Mouse (Mus musculus) liver, embryonic 13.5 days (tissue): ENCODE data around the gene Dapk1. TPM values are rescaled to one million over a fixed set of nuclear protein-coding genes. Genes with fewer than 3 reads are reported as not detected.

Experiments
- ATAC-seq: fragments of 200-750 bp; cut with Nextera tagmentation; 2 replicates; pipeline ENCODE4 v1.8.0; 2017; ENCODE audit warnings: low read depth, mild to moderate bottlenecking, moderate number of reproducible peaks, moderate library complexity
- DNase-seq: peaks from one replicate; pipeline ENCODE4 v3.0.0; 2022
- H3K27ac ChIP-seq: fragments of 300-500 bp; sonication (generic); 2 replicates; pipeline ENCODE4 v1.5.1; 2015; ENCODE audit warnings: moderate library complexity, mild to moderate bottlenecking, inconsistent platforms
- H3K27me3 ChIP-seq: fragments of 300-500 bp; sonication (generic); 2 replicates; pipeline ENCODE4 v1.6.1; 2015; ENCODE audit warnings: mild to moderate bottlenecking, inconsistent platforms
- H3K36me3 ChIP-seq: fragments of 300-500 bp; sonication (generic); 2 replicates; pipeline ENCODE4 v1.6.1; 2015; ENCODE audit warnings: mild to moderate bottlenecking, inconsistent platforms
- H3K4me1 ChIP-seq: fragments of 300-500 bp; sonication (generic); replicated peaks from 2 replicates; pipeline ENCODE4 v1.6.1; 2015; ENCODE audit warnings: inconsistent platforms
- H3K4me2 ChIP-seq: fragments of 300-500 bp; sonication (generic); 2 replicates; pipeline ENCODE4 v1.6.1; 2015; ENCODE audit warnings: inconsistent platforms, mild to moderate bottlenecking, moderate library complexity
- H3K4me3 ChIP-seq: fragments of 300-500 bp; sonication (generic); replicated peaks from 2 replicates; pipeline ENCODE4 v1.5.1; 2015; ENCODE audit warnings: mild to moderate bottlenecking, inconsistent platforms
- H3K9ac ChIP-seq: fragments of 300-500 bp; sonication (generic); 2 replicates; pipeline ENCODE4 v1.6.1; 2015; ENCODE audit warnings: mild to moderate bottlenecking, inconsistent platforms
- H3K9me3 ChIP-seq: fragments of 300-500 bp; sonication (generic); replicated peaks from 2 replicates; pipeline ENCODE4 v1.6.1; 2016; ENCODE audit warnings: inconsistent platforms
- WGBS: fragments of 180-500 bp; shearing (Covaris S2); methylation state at CpG from one replicate; pipeline ENCODE4 v1.1.7; 2015; ENCODE audit not compliant: insufficient replicate concordance; 5-methylcytosine and 5-hydroxymethylcytosine counted together
- polyA plus RNA-seq: library from polyadenylated mRNA; unstranded; fragments of >200 nt; fragmentation: Nextera tagmentation; extraction: Ambion mirVana; gene quantifications from 2 replicates; pipeline ENCODE4 v1.2.1, GENCODE M21; 2015

Gene Dapk1
- polyA plus RNA-seq, 1 experiment from 2014 or later: 5.0 TPM

DNA sequence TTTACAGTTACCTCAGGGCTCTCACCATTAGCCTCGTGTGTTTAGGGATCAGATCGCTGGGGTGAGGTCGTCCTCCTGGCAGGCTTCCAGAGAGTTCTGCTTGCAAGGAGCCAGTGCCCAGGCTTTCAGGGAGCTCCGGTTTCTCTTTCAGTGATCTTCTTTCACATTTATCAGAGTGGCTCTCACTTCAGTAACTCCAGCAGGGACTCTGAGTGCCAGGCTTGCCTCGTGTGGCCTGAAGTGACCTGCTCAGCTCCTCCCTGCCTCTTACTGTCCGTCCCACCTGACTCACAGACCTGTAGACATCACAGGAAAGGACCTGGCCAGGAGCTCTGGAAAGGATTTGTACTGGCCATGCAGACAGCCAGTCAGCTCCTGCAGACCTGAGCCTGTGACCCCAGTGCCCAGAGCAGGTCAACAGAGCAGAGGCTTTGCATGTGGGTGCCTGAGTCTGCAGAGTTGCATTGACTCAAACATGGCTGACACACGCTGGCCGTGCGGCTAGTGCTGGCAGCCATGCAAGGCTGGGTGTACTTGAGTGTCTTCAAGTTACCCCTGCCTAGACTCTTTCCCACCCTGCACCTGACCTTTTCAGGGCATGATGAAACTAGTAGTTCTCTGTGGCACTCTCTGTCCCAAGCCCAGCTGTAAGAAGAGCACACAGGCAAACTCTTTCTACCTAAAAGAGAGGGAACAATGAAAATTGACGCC lies 82.5 kb downstream of the Dapk1 start:
- Histone ChIP-seq H3K27ac (peak overlapping the region; percentile 67), H3K4me2 (no peak overlapping the region), H3K36me3 (0 out of 2 replicates have a peak, but pooled peaks cover 3% of the 10 kb centered on the region), H3K27me3 (no peaks in the 10 kb centered on the region), H3K4me1 (peaks cover 37% of the 10 kb centered on the region), H3K9ac (no peak overlapping the region), H3K9me3 (no peaks in the 10 kb centered on the region; the same call in 1 of the 2 replicates), H3K4me3 (no peak overlapping the region)
- ATAC-seq (peak; percentile 32), DNase-seq (no peak)
- WGBS: 66% methylated on average over 10 of the region's 10 CpGs

DNA sequence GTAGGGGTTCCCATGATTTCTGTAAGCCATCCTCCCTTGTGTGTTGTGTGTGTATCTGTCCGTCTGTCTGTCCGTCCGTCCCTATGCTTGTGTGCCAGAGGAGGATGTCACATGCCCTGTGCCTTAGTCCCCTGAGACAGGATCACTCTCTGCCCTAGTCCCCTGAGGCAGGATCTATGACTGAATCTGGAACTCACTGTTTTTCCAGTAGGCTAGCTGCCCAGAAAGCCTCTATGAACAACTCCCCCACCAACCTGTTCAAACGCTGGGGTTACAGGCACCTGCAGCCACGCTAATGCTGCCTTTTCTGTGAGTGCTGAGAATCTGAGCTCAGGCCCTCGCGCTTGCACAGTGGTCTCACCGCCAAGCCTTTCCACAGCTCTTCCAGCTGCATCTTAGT lies 83.1 kb downstream of the Dapk1 start:
- Histone ChIP-seq H3K4me1 (peaks cover 37% of the 10 kb centered on the region), H3K9ac (no peak overlapping the region), H3K4me2 (no peak overlapping the region), H3K9me3 (no peaks in the 10 kb centered on the region; the same call in 1 of the 2 replicates), H3K36me3 (0 out of 2 replicates have a peak, but pooled peaks cover 3% of the 10 kb centered on the region), H3K27me3 (no peaks in the 10 kb centered on the region), H3K4me3 (no peak overlapping the region), H3K27ac (peak overlapping the region; percentile 67; the same call in 1 of the 2 replicates)
- DNase-seq (no peak), ATAC-seq (no peak)
- 80% methylated on average over 8 of the region's 8 CpGs for WGBS

- no peaks in the 10 kb centered on the region for H3K27me3 ChIP-seq
- H3K27ac ChIP-seq: peak overlapping the region; percentile 67
- 79% methylated on average over 6 of the region's 6 CpGs for WGBS
Measured at GRCm38 (mm10) chr13:60685216-60685615, 83.5 kb downstream of the Dapk1 start.

GRCm38 (mm10) chr13:60686024-60686663 lies 84.4 kb downstream of the Dapk1 start:
- no peak overlapping the region for H3K9ac ChIP-seq
- ATAC-seq (peak; percentile 54), DNase-seq (no peak)
- H3K27me3 ChIP-seq: no peaks in the 10 kb centered on the region
- peak overlapping the region; percentile 67 for H3K27ac ChIP-seq
- no peak overlapping the region for H3K4me2 ChIP-seq
- 0 out of 2 replicates have a peak, but pooled peaks cover 4% of the 10 kb centered on the region for H3K36me3 ChIP-seq
- no peaks in the 10 kb centered on the region; the same call in 1 of the 2 replicates for H3K9me3 ChIP-seq
- no peak overlapping the region for H3K4me3 ChIP-seq
- peaks cover 37% of the 10 kb centered on the region for H3K4me1 ChIP-seq
- WGBS: 59% methylated on average over 12 of the region's 12 CpGs

More at GRCm38 (mm10) chr13:60685216-60685615, 83.5 kb downstream of the Dapk1 start:
- no peak overlapping the region for H3K4me3 ChIP-seq
- H3K4me2 ChIP-seq: no peak overlapping the region
- H3K9ac ChIP-seq: no peak overlapping the region
- H3K9me3 ChIP-seq: no peaks in the 10 kb centered on the region; the same call in 1 of the 2 replicates
- peaks cover 37% of the 10 kb centered on the region for H3K4me1 ChIP-seq
- H3K36me3 ChIP-seq: 0 out of 2 replicates have a peak, but pooled peaks cover 3% of the 10 kb centered on the region
- DNase-seq (no peak), ATAC-seq (no peak)

DNA sequence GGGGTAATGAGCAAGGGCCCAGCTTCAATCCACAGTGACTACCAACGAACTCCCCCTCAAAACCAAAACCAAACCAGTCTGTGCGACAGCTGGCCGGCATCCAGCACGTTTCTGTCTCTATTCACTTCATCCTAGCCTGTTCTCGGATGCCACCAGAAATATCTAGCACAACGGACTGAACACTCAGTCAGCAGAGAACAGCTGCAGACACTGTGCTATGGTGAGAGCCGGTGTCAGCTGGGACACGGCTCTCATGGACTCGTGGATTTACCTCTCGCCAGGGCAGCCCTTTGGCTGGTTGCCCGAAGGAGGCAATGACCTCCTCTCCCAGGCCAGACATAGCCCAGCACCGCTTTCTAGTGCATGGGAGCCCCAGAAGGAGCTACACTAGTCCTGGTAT lies 85.2 kb downstream of the Dapk1 start:
- 72% methylated on average over 12 of the region's 12 CpGs for WGBS
- no peak overlapping the region for H3K4me3 ChIP-seq
- H3K9me3 ChIP-seq: no peaks in the 10 kb centered on the region; the same call in 1 of the 2 replicates
- no peaks in the 10 kb centered on the region for H3K27me3 ChIP-seq
- no peak for ATAC-seq
- no peak overlapping the region for H3K9ac ChIP-seq
- no peak overlapping the region for H3K4me2 ChIP-seq
- peak overlapping the region; percentile 67 for H3K27ac ChIP-seq
- H3K36me3 ChIP-seq: peaks cover 11% of the 10 kb centered on the region; the same call in 1 of the 2 replicates
- H3K4me1 ChIP-seq: peaks cover 39% of the 10 kb centered on the region
- DNase-seq: no peak

DNA sequence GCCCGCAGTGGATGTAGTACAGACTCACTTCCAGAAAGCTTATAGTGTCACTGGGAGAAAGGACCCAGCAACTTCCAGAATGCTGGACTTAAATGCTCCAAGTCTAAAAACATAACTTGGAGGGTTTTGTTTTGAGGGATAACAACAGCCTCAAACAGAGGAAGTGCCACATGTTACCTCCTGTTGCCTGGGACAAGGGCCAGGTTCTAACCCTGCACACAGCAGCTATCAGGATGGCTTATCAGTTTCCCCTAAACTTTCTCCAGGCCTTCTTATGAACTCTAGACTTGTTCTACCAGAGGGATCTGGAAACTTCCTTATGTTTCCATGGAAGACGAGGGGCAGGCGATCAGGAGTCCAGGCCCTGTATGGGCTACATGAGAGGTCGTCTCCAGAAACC lies 85.7 kb downstream of the Dapk1 start:
- no peaks in the 10 kb centered on the region for H3K27me3 ChIP-seq
- DNase-seq (no peak), ATAC-seq (no peak)
- peaks cover 15% of the 10 kb centered on the region; the same call in 1 of the 2 replicates for H3K36me3 ChIP-seq
- H3K4me3 ChIP-seq: no peak overlapping the region
- H3K9me3 ChIP-seq: no peaks in the 10 kb centered on the region
- H3K27ac ChIP-seq: peak overlapping the region; percentile 58
- H3K4me1 ChIP-seq: peaks cover 42% of the 10 kb centered on the region
- no peak overlapping the region for H3K9ac ChIP-seq
- WGBS: 73% methylated on average over 4 of the region's 4 CpGs
- H3K4me2 ChIP-seq: no peak overlapping the region

GRCm38 (mm10) chr13:60687891-60688290 lies 86.1 kb downstream of the Dapk1 start:
- Histone ChIP-seq H3K36me3 (peaks cover 15% of the 10 kb centered on the region; the same call in 1 of the 2 replicates), H3K9me3 (no peaks in the 10 kb centered on the region), H3K9ac (no peak overlapping the region), H3K27ac (no peak overlapping the region), H3K4me3 (no peak overlapping the region), H3K27me3 (no peaks in the 10 kb centered on the region), H3K4me2 (no peak overlapping the region), H3K4me1 (peaks cover 45% of the 10 kb centered on the region)
- 64% methylated on average over 7 of the region's 7 CpGs for WGBS
- no peak for ATAC-seq
- DNase-seq: no peak

DNA sequence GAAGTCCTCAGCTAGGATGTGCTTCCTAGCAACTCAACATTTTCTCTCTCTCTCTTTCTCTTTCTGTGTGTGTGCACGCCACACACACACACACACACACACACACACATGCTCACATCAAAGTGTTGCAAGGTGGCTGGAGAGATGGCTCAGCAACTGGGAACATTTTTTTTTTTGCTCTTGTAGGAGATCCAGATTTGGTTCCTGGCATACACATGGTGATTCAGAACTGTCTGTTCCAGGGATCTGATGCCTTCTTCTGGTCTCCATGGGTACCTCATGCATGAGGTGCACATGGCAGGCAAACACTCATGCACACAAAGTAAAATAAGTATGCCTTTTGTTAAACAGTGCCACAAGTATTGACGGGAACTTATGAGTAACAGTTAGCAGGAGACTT lies 89.2 kb downstream of the Dapk1 start:
- H3K36me3 ChIP-seq: peaks cover 15% of the 10 kb centered on the region; the same call in 1 of the 2 replicates
- no peaks in the 10 kb centered on the region for H3K27me3 ChIP-seq
- no peaks in the 10 kb centered on the region for H3K9me3 ChIP-seq
- no peak overlapping the region for H3K4me2 ChIP-seq
- DNase-seq (no peak), ATAC-seq (no peak)
- H3K9ac ChIP-seq: no peak overlapping the region
- H3K27ac ChIP-seq: no peak overlapping the region
- H3K4me3 ChIP-seq: no peak overlapping the region
- WGBS: 76% methylated on average over 2 of the region's 2 CpGs
- peaks cover 42% of the 10 kb centered on the region for H3K4me1 ChIP-seq

GRCm38 (mm10) chr13:60691940-60692339 lies 90.2 kb downstream of the Dapk1 start:
- Histone ChIP-seq H3K36me3 (peaks cover 18% of the 10 kb centered on the region; the same call in 1 of the 2 replicates), H3K27me3 (no peaks in the 10 kb centered on the region), H3K4me1 (peaks cover 33% of the 10 kb centered on the region), H3K9ac (no peak overlapping the region), H3K4me3 (no peak overlapping the region), H3K27ac (no peak overlapping the region), H3K4me2 (no peak overlapping the region), H3K9me3 (no peaks in the 10 kb centered on the region)
- no peak for DNase-seq
- WGBS: 87% methylated on average over 3 of the region's 3 CpGs
- ATAC-seq: no peak

GRCm38 (mm10) chr13:60695186-60695980 lies 93.6 kb downstream of the Dapk1 start:
- ATAC-seq: no peak
- no peak overlapping the region for H3K4me3 ChIP-seq
- no peak for DNase-seq
- no peak overlapping the region for H3K9ac ChIP-seq
- no peaks in the 10 kb centered on the region for H3K9me3 ChIP-seq
- H3K4me2 ChIP-seq: no peak overlapping the region
- no peak overlapping the region for H3K27ac ChIP-seq
- 41% methylated on average over 10 of the region's 10 CpGs for WGBS
- no peaks in the 10 kb centered on the region for H3K27me3 ChIP-seq
- peaks cover 22% of the 10 kb centered on the region; the same call in 1 of the 2 replicates for H3K4me1 ChIP-seq
- H3K36me3 ChIP-seq: peaks cover 15% of the 10 kb centered on the region; the same call in 1 of the 2 replicates

DNA sequence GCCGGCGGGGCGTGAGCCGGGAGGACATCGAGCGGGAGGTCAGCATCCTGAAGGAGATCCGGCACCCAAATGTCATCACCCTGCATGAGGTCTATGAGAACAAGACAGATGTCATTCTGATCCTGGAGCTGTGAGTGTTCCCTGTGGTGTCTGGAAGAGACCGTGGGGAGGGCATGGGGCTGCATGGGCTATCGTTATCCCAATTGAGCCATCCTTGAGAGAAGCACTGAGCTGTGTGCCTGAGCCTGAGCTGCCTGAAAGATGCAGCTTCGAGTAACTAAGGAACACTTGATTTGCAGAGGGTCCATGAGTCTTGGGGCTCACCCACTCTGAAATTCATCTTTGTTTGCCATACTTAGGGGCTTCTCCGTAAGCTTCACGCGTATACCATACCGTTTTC lies 94.6 kb downstream of the Dapk1 start:
- DNase-seq: no peak
- Histone ChIP-seq H3K36me3 (peaks cover 12% of the 10 kb centered on the region; the same call in 1 of the 2 replicates), H3K27me3 (no peaks in the 10 kb centered on the region), H3K4me1 (peaks cover 22% of the 10 kb centered on the region; the same call in 1 of the 2 replicates), H3K9ac (no peak overlapping the region), H3K4me2 (no peak overlapping the region), H3K27ac (no peak overlapping the region), H3K9me3 (no peaks in the 10 kb centered on the region), H3K4me3 (no peak overlapping the region)
- ATAC-seq: no peak
- WGBS: 76% methylated on average over 14 of the region's 14 CpGs
